Mouse (Mus musculus): ENCODE results near the gene 2310022A10Rik. TPM values are rescaled to one million over a fixed set of nuclear protein-coding genes. Genes with fewer than 3 reads are reported as not detected.

Gene 2310022A10Rik
- polyA plus RNA-seq, 1 experiment from 2014 or later = 25.1 TPM

- Histone ChIP-seq H3K4me3 (ENCODE audit: low read length) (no peak overlapping the region), H3K36me3 (ENCODE audit: insufficient read depth, low read length) (peaks cover 7% of the 10 kb centered on the region; the same call in 1 of the 2 replicates), H3K9ac (replicated peaks; ENCODE audit: low read length) (no peak overlapping the region), H3K27ac (ENCODE audit: low read length) (no peak overlapping the region), H3K4me2 (replicated peaks; ENCODE audit: low read depth, low read length) (no peak overlapping the region), H3K27me3 (ENCODE audit: insufficient read depth, low read length) (no peaks in the 10 kb centered on the region), H3K4me1 (ENCODE audit: insufficient read depth, low read length) (peaks cover 9% of the 10 kb centered on the region), H3K9me3 (ENCODE audit: low read length) (no peaks in the 10 kb centered on the region)
- no peak for ATAC-seq (ENCODE audit: low FRiP score, low TSS enrichment)
- 89% methylated on average over 2 of the region's 2 CpGs for WGBS
Measured at GRCm38 (mm10) chr7:27538797-27539196, 14.2 kb upstream of the 2310022A10Rik start.

- Histone ChIP-seq H3K36me3 (ENCODE audit: insufficient read depth, low read length) (peaks cover 5% of the 10 kb centered on the region; the same call in 1 of the 2 replicates), H3K4me1 (ENCODE audit: insufficient read depth, low read length) (peaks cover 13% of the 10 kb centered on the region), H3K9ac (replicated peaks; ENCODE audit: low read length) (no peak overlapping the region), H3K27ac (ENCODE audit: low read length) (no peak overlapping the region), H3K4me2 (replicated peaks; ENCODE audit: low read depth, low read length) (no peak overlapping the region), H3K9me3 (ENCODE audit: low read length) (no peaks in the 10 kb centered on the region), H3K4me3 (ENCODE audit: low read length) (no peak overlapping the region), H3K27me3 (ENCODE audit: insufficient read depth, low read length) (no peaks in the 10 kb centered on the region)
- WGBS = 77% methylated on average over 2 of the region's 2 CpGs
- no peak for ATAC-seq (ENCODE audit: low FRiP score, low TSS enrichment)
Measured at GRCm38 (mm10) chr7:27540521-27540920, 12.5 kb upstream of the 2310022A10Rik start.

- Histone ChIP-seq H3K4me3 (ENCODE audit: low read length) (no peak overlapping the region), H3K4me2 (replicated peaks; ENCODE audit: low read depth, low read length) (no peak overlapping the region), H3K27me3 (ENCODE audit: insufficient read depth, low read length) (no peaks in the 10 kb centered on the region), H3K9me3 (ENCODE audit: low read length) (no peaks in the 10 kb centered on the region), H3K36me3 (ENCODE audit: insufficient read depth, low read length) (peaks cover 2% of the 10 kb centered on the region; the same call in 1 of the 2 replicates), H3K9ac (replicated peaks; ENCODE audit: low read length) (no peak overlapping the region), H3K27ac (ENCODE audit: low read length) (no peak overlapping the region), H3K4me1 (ENCODE audit: insufficient read depth, low read length) (peaks cover 13% of the 10 kb centered on the region)
- ATAC-seq (ENCODE audit: low FRiP score, low TSS enrichment) = no peak
- WGBS = 83% methylated on average over 6 of the region's 6 CpGs
Measured at GRCm38 (mm10) chr7:27540935-27541334, 12.1 kb upstream of the 2310022A10Rik start.

- peaks cover 13% of the 10 kb centered on the region for H3K4me1 ChIP-seq (ENCODE audit: insufficient read depth, low read length)
- 69% methylated on average over 16 of the region's 16 CpGs for WGBS
- no peaks in the 10 kb centered on the region for H3K27me3 ChIP-seq (ENCODE audit: insufficient read depth, low read length)
- H3K36me3 ChIP-seq (ENCODE audit: insufficient read depth, low read length) = no peaks in the 10 kb centered on the region; the same call in 1 of the 2 replicates
- H3K4me2 ChIP-seq (replicated peaks; ENCODE audit: low read depth, low read length) = no peak overlapping the region
- H3K9ac ChIP-seq (replicated peaks; ENCODE audit: low read length) = no peak overlapping the region
- H3K9me3 ChIP-seq (ENCODE audit: low read length) = no peaks in the 10 kb centered on the region
- no peak overlapping the region for H3K27ac ChIP-seq (ENCODE audit: low read length)
- 0 out of 2 replicates have a peak, but pooled peaks have one; percentile 10 for ATAC-seq (ENCODE audit: low FRiP score, low TSS enrichment)
- H3K4me3 ChIP-seq (ENCODE audit: low read length) = no peak overlapping the region
Measured at GRCm38 (mm10) chr7:27541431-27541830, 11.6 kb upstream of the 2310022A10Rik start.

DNA sequence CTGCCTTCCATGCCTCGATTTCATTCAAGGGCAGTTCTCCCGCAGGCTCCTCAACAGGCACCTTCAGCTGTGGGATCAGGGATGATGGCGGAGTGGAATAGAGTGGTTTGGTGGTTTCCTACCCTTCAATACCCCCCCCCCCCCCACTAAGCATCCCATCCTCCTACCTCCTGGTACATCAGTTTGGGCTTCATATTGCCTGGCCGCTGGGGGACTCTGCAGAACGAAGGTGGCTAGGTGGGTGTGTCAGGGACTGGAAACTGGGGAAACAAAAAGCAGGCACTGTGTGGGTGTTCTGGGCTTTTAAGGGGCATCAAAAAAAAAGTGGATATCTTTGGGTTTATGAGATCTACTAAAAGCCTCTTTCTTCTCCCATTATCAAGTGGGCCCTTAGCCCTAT, 11.1 kb upstream of the 2310022A10Rik start:
- H3K36me3 ChIP-seq (ENCODE audit: insufficient read depth, low read length) = no peaks in the 10 kb centered on the region; the same call in 1 of the 2 replicates
- H3K4me1 ChIP-seq (ENCODE audit: insufficient read depth, low read length) = peaks cover 13% of the 10 kb centered on the region
- H3K4me2 ChIP-seq (replicated peaks; ENCODE audit: low read depth, low read length) = peak overlapping the region; percentile 96
- H3K27me3 ChIP-seq (ENCODE audit: insufficient read depth, low read length) = no peaks in the 10 kb centered on the region
- H3K9me3 ChIP-seq (ENCODE audit: low read length) = no peaks in the 10 kb centered on the region
- peak overlapping the region; percentile 58 for H3K4me3 ChIP-seq (ENCODE audit: low read length)
- WGBS = 64% methylated on average over 5 of the region's 5 CpGs
- H3K9ac ChIP-seq (replicated peaks; ENCODE audit: low read length) = peak overlapping the region; percentile 78
- ATAC-seq (ENCODE audit: low FRiP score, low TSS enrichment) = no peak
- no peak overlapping the region for H3K27ac ChIP-seq (ENCODE audit: low read length)

DNA sequence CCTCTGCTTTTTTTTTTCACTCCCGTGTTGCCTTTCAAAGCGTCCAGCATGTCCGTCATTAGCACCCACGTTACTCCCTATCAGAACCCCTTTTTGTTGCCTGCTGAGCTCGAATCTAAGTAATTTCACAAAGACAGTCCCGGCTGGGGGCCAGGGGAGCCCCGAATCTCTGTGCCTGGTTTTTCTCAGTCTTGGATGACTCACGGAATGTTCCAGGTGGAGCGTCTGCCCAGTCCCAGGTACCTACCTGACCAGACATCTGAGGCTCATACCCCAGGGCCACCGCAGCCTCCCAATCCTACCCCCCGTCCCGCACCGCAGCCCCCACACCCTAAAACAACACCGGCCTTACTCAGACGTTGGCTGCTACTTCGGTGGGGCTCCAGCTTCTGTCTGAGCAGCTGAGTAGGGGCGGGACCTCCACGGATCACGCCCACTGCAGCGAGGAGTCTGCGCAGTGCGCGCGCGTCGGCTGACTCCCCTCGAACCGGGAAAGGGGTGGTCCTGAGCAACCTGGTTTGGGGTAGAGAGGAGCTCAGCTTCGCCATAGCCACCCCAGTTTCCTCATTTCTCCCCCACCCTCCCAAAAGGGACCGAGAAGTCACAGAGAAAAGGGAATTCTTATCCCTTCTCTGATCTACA, 10.5 kb upstream of the 2310022A10Rik start:
- H3K36me3 ChIP-seq (ENCODE audit: insufficient read depth, low read length) = no peaks in the 10 kb centered on the region; the same call in 1 of the 2 replicates
- H3K9ac ChIP-seq (replicated peaks; ENCODE audit: low read length) = peak overlapping the region; percentile 78
- WGBS = 2% methylated on average over 30 of the region's 30 CpGs
- peak; percentile 95 for ATAC-seq (ENCODE audit: low FRiP score, low TSS enrichment)
- H3K9me3 ChIP-seq (ENCODE audit: low read length) = no peaks in the 10 kb centered on the region
- H3K27me3 ChIP-seq (ENCODE audit: insufficient read depth, low read length) = no peaks in the 10 kb centered on the region
- peak overlapping the region; percentile 58 for H3K4me3 ChIP-seq (ENCODE audit: low read length)
- H3K4me2 ChIP-seq (replicated peaks; ENCODE audit: low read depth, low read length) = peak overlapping the region; percentile 96
- peak overlapping the region; percentile 43; the same call in 1 of the 2 replicates for H3K27ac ChIP-seq (ENCODE audit: low read length)
- H3K4me1 ChIP-seq (ENCODE audit: insufficient read depth, low read length) = peaks cover 13% of the 10 kb centered on the region

DNA sequence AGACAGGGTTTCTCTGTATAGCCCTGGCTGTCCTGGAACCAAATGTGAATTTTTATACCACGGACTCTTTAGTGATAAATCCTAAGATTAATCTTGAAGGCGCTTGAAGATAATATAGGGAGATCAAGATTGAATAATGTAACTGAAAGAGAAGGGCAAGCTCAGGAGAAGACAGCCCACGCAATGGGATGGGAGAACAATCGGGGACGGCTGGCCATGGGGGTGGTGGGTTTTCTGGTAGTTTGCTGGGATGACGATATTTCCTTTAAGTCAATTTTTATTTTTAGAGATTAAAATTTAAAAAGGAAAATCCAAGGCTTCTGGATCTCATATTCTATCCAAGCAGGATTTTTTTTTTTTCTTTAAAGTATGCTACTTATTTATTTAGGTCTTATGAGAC, 10.0 kb upstream of the 2310022A10Rik start:
- H3K27ac ChIP-seq (ENCODE audit: low read length) = peak overlapping the region; percentile 43; the same call in 1 of the 2 replicates
- H3K4me2 ChIP-seq (replicated peaks; ENCODE audit: low read depth, low read length) = peak overlapping the region; percentile 96
- peak overlapping the region; percentile 58 for H3K4me3 ChIP-seq (ENCODE audit: low read length)
- H3K9me3 ChIP-seq (ENCODE audit: low read length) = no peaks in the 10 kb centered on the region
- H3K27me3 ChIP-seq (ENCODE audit: insufficient read depth, low read length) = no peaks in the 10 kb centered on the region
- no peaks in the 10 kb centered on the region; the same call in 1 of the 2 replicates for H3K36me3 ChIP-seq (ENCODE audit: insufficient read depth, low read length)
- 0 out of 2 replicates have a peak, but pooled peaks have one; percentile 1 for ATAC-seq (ENCODE audit: low FRiP score, low TSS enrichment)
- H3K4me1 ChIP-seq (ENCODE audit: insufficient read depth, low read length) = peaks cover 13% of the 10 kb centered on the region
- WGBS = 50% methylated on average over 6 of the region's 6 CpGs
- peak overlapping the region; percentile 78 for H3K9ac ChIP-seq (replicated peaks; ENCODE audit: low read length)

DNA sequence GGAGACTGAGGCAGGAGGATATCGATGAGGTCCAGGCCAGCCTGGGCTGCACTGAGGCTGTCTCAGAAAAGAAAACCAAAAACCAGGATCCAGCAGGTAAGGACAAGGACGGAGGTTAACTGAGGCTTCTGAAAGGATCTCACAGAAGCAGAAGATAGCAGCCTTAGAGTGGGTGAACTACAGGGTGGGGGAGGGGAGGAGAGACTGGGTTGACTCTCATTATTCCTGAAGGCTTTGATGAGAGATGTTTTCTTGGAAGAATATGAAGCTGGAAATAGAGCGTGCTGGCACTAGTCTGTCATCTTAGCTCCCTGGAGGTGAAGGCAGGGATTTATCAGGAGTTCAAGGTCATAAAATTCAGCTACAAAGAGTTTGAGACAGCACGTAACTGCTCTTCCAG, 9.2 kb upstream of the 2310022A10Rik start:
- H3K4me2 ChIP-seq (replicated peaks; ENCODE audit: low read depth, low read length) = no peak overlapping the region
- H3K27ac ChIP-seq (ENCODE audit: low read length) = peak overlapping the region; percentile 15; the same call in 1 of the 2 replicates
- H3K9me3 ChIP-seq (ENCODE audit: low read length) = no peaks in the 10 kb centered on the region
- no peak for ATAC-seq (ENCODE audit: low FRiP score, low TSS enrichment)
- no peaks in the 10 kb centered on the region for H3K27me3 ChIP-seq (ENCODE audit: insufficient read depth, low read length)
- H3K4me1 ChIP-seq (ENCODE audit: insufficient read depth, low read length) = peaks cover 13% of the 10 kb centered on the region
- 83% methylated on average over 4 of the region's 4 CpGs for WGBS
- H3K4me3 ChIP-seq (ENCODE audit: low read length) = no peak overlapping the region
- no peak overlapping the region for H3K9ac ChIP-seq (replicated peaks; ENCODE audit: low read length)
- no peaks in the 10 kb centered on the region; the same call in 1 of the 2 replicates for H3K36me3 ChIP-seq (ENCODE audit: insufficient read depth, low read length)

- Histone ChIP-seq H3K4me3 (ENCODE audit: low read length) (no peak overlapping the region), H3K36me3 (ENCODE audit: insufficient read depth, low read length) (no peaks in the 10 kb centered on the region; the same call in 1 of the 2 replicates), H3K4me2 (replicated peaks; ENCODE audit: low read depth, low read length) (no peak overlapping the region), H3K9me3 (ENCODE audit: low read length) (no peaks in the 10 kb centered on the region), H3K27me3 (ENCODE audit: insufficient read depth, low read length) (no peaks in the 10 kb centered on the region), H3K9ac (replicated peaks; ENCODE audit: low read length) (peak overlapping the region; percentile 26; the same call in 1 of the 2 replicates), H3K4me1 (ENCODE audit: insufficient read depth, low read length) (peaks cover 13% of the 10 kb centered on the region), H3K27ac (ENCODE audit: low read length) (no peak overlapping the region)
- WGBS = 78% methylated on average over 12 of the region's 12 CpGs
- ATAC-seq (ENCODE audit: low FRiP score, low TSS enrichment) = no peak
Measured at GRCm38 (mm10) chr7:27544675-27545370, 8.2 kb upstream of the 2310022A10Rik start.
